8 mouse cellular contexts compared by ENCODE assay signal in genomic region chr2:57115181-57115863, GRCm38 (mm10). TPM values are rescaled to one million over a fixed set of nuclear protein-coding genes. Genes with fewer than 3 reads are reported as not detected.
DNase-seq lines count a peak whose midpoint lies in the region; ATAC-seq lines count a peak whose summit lies in the region.

No protein-coding gene starts in this region.

- peaks cover 28% of the 10 kb centered on the region for H3K27me3 ChIP-seq in embryonic facial prominence, embryonic 11.5 days (ENCODE audit: control insufficient read depth, insufficient read depth, low read length)
- H3K27me3 ChIP-seq in intestine, embryonic 15.5 days (replicated peaks), result peaks cover 25% of the 10 kb centered on the region

- ATAC-seq in embryonic facial prominence, embryonic 11.5 days (replicated peaks; ENCODE audit: insufficient number of reproducible peaks, low FRiP score, low TSS enrichment, low read depth), result peak; percentile 15; the same call in 1 of the 2 replicates
- ATAC-seq in intestine, embryonic 15.5 days, result peak; percentile 10

- peak overlapping the region; percentile 98 for H3K4me2 ChIP-seq in embryonic facial prominence, embryonic 11.5 days (ENCODE audit: low read depth, low read length)
- H3K4me2 ChIP-seq in intestine, embryonic 15.5 days (replicated peaks), result peak overlapping the region; percentile 99

- H3K36me3 ChIP-seq in embryonic facial prominence, embryonic 11.5 days (replicated peaks; ENCODE audit: control insufficient read depth, insufficient read depth, low read depth, low read length), result no peaks in the 10 kb centered on the region
- H3K36me3 ChIP-seq in intestine, embryonic 15.5 days, result no peaks in the 10 kb centered on the region

- no peaks in the 10 kb centered on the region for H3K4me1 ChIP-seq in embryonic facial prominence, embryonic 11.5 days (ENCODE audit: control insufficient read depth, insufficient read depth, low read length)
- peaks cover 8% of the 10 kb centered on the region for H3K4me1 ChIP-seq in intestine, embryonic 15.5 days (replicated peaks)

- peak; percentile 58 for DNase-seq in cerebellum, adult 11-12 months
- DNase-seq in cerebellum, postnatal 4 days (ENCODE audit: low spot score in 2 of 2), result no peak
- DNase-seq in 416B (ENCODE audit: low read depth), result peak; percentile 51
- DNase-seq in embryonic facial prominence, embryonic 11.5 days (ENCODE audit: low spot score), result no peak
- DNase-seq in neural tube, embryonic 10.5 days (ENCODE audit: extremely low spot score, low spot score), result peak; percentile 52
- DNase-seq in ovary, postnatal 10 days (ENCODE audit: low spot score), result no peak
- DNase-seq in adrenal gland, postnatal 14 days, result no peak

- H3K27ac ChIP-seq in embryonic facial prominence, embryonic 11.5 days (replicated peaks; ENCODE audit: low read depth, low read length), result no peak overlapping the region
- no peak overlapping the region for H3K27ac ChIP-seq in intestine, embryonic 15.5 days

- H3K9ac ChIP-seq in embryonic facial prominence, embryonic 11.5 days (replicated peaks; ENCODE audit: low read length), result peak overlapping the region; percentile 57
- H3K9ac ChIP-seq in intestine, embryonic 15.5 days, result peak overlapping the region; percentile 61

- H3K9me3 ChIP-seq in embryonic facial prominence, embryonic 11.5 days (replicated peaks; ENCODE audit: control insufficient read depth, low read length), result no peaks in the 10 kb centered on the region
- no peaks in the 10 kb centered on the region for H3K9me3 ChIP-seq in intestine, embryonic 15.5 days

- under 1% methylated on average over 25 of the region's 25 CpGs for WGBS in embryonic facial prominence, embryonic 11.5 days
- WGBS in intestine, embryonic 15.5 days, result under 1% methylated on average over 25 of the region's 25 CpGs

- H3K4me3 ChIP-seq in embryonic facial prominence, embryonic 11.5 days (ENCODE audit: low read depth, low read length), result peak overlapping the region; percentile 78
- H3K4me3 ChIP-seq in intestine, embryonic 15.5 days (replicated peaks), result peak overlapping the region; percentile 77

RNA-seq across cellular contexts. Expression of gene Nr4a2, which starts 8.5 kb away (rescaled TPM):
- 3.7 and 5.7 TPM in 2 replicates for polyA plus RNA-seq in embryonic facial prominence, embryonic 11.5 days (2014; fragmentation: Nextera tagmentation; extraction: Ambion mirVana)
- polyA plus RNA-seq in intestine, embryonic 15.5 days (2015; fragmentation: Nextera tagmentation; extraction: Ambion mirVana), result 3.3 and 3.9 TPM in 2 replicates
- total RNA-seq in adrenal gland, postnatal 14 days (2021), result 6.8 and 48.2 TPM in 2 replicates

Comparison
In these comparisons a context has a peak if more than half of its experiments do, and no peak if none do; other contexts are left out.
1. DNase-seq: peak in cerebellum, adult 11-12 months (single experiment), 416B (single experiment) and neural tube, embryonic 10.5 days (single experiment); none in cerebellum, postnatal 4 days (0 of 2), embryonic facial prominence, embryonic 11.5 days (single experiment), ovary, postnatal 10 days (single experiment) and adrenal gland, postnatal 14 days (single experiment).